Mouse (Mus musculus) NIH3T3 (cell line): ENCODE data around the gene Traf3.

Experiments
- DNase-seq: peaks from one replicate; pipeline ENCODE4 v3.0.0-alpha.2; 2012; ENCODE audit warnings: low read depth

Gene Traf3

GRCm38 (mm10) chr12:111263650-111264049 is 97.5 kb downstream of the Traf3 start:
- no peak for DNase-seq

DNA sequence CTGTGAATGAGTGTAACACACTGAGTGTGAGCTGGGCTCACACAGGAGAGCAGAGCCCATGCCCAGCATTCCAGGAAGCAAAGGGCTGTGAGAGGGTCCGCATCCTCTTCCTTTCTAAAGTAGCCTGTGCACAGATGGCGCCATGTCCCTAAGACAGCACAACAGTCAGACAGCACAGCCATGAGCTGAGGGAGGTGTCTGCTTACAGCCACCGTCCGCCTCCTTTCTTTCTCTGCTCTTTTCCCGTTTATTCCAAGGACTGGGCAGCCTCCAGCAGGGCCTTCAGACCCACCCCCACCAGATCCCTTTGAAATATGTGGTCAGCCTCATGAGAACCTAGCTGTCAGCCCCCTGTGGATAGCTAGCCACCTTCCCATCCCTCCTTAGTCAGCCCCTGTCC is 99.0 kb downstream of the Traf3 start:
- no peak for DNase-seq

DNA sequence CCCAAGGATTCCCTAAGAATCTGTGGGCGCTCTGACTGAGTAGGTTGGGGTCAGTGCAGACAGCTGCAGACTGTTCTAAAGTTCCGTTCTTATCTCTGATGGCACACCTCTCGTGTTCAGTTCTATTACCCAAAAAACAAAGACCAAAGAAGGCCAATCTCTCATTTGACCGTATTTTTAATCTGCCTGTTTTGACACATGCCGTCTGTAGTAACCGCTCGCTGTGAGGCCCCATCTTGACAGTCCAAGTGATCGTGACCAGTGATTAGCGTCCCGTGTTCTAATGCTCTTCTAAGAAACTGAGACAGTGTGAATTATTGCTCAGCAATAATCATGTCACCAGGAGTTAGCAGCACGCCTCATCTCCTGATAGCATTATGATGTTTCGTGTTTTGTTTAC is 100.4 kb downstream of the Traf3 start:
- no peak for DNase-seq

DNA sequence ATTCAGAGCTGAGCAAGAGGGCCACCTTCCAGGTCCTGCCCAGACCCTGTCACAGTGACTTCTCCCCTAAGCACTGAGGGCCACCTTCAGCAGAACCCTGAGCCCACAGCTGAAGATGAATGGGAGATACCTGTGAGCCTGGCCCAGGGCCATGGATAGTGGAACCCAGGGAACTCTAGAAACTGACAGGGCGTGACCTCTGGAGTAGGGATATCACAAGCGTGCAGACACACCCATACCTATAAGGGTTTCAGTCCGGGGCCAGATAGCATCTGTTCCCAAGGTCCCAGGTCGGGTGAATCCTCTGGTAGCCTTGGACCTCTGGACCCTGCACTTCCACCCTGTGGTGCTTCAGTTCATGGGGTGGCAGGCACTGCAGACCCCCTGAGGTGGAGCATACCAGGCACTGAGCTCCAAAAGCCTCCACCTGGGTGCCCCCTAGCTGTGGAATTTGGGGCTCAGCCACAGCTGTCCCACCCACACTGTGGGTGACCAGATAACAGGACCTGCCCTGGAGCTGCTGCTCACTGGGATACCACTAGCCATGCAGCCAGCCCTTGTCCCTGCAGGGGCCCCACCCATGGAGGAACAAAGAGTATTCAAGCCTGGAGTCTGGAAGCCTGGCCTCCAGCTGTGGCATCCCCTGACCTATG is 101.6 kb downstream of the Traf3 start:
- DNase-seq: no peak

- no peak for DNase-seq
Measured at GRCm38 (mm10) chr12:111270629-111271277, 104.6 kb downstream of the Traf3 start, which contains the start of gene Amn. Gene Amn, plus strand, starts transcription at chr12:111271095.

- DNase-seq: no peak
Measured at GRCm38 (mm10) chr12:111271406-111271805, 105.2 kb downstream of the Traf3 start.

DNA sequence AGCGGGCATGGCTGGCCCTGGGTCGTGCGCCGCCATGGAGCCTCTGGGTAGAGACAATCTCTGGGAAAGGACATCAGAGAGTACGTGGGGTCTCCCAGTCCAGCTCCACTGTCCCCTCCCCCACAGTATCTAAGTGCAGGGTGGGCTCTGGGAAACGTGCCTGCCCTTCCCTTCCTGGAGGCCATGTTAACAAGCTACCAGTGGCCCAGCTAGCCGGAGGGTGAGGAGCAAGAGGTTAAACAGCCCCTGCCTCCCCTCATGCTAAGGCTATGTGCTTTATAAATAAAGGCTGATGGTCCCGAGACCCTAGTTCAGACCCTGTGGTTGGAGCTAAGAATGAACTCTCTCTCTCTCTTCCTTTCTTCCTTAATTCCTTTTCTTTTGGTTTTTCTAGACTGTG is 105.8 kb downstream of the Traf3 start:
- DNase-seq: no peak

DNA sequence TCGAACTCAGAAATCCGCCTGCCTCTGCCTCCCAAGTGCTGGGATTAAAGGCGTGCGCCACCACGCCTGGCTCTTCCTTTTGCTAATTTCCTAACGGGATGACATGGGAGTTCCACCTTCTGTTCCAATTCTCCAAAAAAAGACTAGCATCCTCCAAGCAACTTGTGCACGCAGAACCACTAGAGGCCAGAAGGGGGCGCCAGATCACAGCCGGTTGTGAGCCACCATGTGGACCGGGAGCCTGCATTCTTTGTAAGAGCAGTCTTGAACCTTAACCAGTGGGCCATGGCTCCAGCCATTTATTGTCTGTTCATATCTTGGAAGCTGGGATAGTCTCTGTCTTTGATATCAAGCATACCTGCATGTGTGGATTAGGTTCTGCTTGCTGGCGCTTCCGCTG is 106.2 kb downstream of the Traf3 start:
- peak; percentile 87 for DNase-seq

GRCm38 (mm10) chr12:111274006-111274405 is 107.8 kb downstream of the Traf3 start:
- no peak for DNase-seq

GRCm38 (mm10) chr12:111274447-111275149 is 108.4 kb downstream of the Traf3 start:
- DNase-seq: no peak

DNA sequence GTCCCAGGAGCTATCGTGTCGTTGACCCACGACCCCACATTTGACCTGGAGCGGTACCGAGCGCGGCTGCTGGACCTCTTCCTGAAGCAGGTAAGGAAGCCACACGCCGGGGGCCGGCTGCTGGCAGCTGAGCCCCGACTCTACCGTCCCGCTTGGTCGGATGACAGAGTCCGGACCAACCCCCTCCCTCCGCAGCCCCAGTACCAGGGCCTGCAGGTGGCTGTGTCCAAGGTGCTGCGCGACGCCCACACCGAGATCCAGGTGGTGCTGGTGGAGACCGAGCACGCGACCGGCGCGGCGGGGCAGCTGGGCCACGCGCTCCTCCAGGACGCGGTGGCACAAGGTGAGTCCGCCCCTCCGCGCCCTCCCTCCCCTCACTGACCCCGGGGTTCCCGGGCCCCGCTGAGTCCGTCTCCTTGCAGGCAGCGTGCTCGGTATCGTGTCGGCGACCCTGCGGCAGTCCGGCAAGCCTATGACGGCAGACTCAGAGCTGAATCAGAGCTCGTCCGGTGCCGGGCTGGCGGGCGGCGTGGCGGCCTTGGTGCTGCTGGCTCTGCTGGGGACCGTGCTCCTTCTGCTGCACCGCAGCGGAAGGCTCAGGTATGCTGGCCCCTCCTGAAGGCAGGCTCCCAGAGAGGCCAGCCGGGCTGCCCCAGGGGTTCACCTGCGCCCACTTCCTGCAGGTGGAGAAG is 109.1 kb downstream of the Traf3 start:
- DNase-seq: no peak

GRCm38 (mm10) chr12:111276371-111276770 is 110.2 kb downstream of the Traf3 start:
- DNase-seq: no peak

DNA sequence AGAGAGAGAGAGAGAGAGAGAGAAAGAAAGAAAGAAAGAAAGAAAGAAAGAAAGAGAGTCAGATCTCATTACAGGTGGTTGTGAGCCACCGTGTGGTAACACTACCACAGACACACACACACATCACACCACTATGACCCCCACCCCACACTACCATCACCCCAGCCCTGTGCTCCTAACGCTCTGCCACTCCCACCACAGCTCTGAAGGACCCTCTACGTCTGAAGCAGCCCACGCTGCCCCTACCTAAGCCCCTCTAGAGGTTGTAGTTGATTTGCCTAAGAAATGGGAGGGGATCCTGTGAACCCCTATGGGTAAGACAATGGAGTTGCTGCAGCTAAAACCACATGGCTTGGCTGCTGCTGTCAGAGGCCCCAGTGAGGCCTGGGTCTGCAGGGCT is 117.4 kb downstream of the Traf3 start:
- no peak for DNase-seq

DNA sequence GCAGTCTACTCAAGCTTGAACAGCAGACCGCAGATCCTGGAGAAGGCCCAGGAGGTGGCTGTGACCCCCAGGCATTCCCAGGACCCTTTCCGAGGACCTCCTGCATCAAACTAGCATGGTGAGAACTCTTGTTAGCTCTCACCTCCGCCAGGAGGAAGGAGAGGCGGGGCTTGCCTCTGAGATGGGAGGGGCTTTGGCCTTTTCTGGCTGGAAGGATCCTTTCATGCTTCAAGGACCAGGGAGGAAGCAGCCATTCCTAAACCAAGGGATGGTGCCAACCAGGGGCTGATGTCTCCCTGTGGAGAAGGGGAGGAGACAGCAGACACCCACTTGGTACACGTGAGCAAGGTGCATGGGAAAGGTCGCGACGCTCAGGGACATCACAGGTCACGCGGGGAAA is 118.4 kb downstream of the Traf3 start:
- DNase-seq: no peak

GRCm38 (mm10) chr12:111293025-111293424 is 126.9 kb downstream of the Traf3 start:
- DNase-seq: no peak

- DNase-seq: no peak
Measured at GRCm38 (mm10) chr12:111301322-111302017, 135.3 kb downstream of the Traf3 start.

- DNase-seq: no peak
Measured at GRCm38 (mm10) chr12:111302018-111302345, 135.8 kb downstream of the Traf3 start.

DNA sequence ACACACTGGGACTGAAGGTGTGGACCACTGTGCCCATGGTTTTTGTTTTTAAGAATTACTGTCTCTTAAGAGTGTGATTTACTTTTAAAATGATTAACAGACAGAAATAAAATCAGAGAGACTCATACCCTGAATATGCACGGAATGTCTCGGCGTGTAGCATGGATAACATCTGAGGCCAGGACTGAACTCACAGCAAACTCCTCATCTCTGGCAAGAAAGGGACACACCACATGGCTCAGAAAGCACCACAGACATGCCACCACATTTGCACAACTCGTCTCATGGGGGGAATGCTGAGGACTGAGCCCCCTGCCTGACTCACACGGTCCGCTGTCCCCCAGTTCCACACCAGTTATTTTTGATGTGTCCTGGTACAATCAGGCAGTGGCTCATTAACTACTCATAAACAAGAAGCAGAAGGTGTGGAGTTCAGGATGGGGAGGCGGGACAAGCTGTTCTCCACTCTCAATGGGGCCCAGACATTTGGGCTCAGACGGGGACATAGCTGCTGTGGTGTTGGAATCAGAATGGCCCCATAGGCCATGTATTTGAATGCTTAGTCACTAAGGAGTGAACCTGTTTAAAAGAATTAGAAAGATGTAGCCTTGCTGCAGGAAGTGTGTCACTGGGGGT is 137.7 kb downstream of the Traf3 start:
- DNase-seq: peak; percentile 49

DNA sequence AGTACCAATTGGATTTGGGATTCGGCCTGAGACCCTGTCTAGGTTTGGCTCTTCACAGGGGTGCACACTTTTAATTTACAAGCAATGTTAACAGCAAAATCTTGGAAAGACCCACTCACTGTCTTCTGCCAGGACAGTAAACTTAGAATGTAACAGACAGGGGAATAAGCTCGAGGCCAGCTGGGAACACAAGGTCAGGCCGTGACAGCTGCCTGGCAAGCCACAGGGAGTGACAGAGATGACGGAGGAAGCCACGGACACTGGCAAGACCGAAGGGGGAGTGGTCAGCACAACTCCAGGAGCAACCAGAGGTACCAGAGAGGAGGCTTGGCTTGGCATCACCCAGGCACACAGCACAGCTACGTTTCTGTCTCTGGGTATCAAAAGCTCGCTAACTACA is 140.7 kb downstream of the Traf3 start:
- DNase-seq: no peak

- DNase-seq: no peak
Measured at GRCm38 (mm10) chr12:111309256-111309655, 143.1 kb downstream of the Traf3 start.

DNA sequence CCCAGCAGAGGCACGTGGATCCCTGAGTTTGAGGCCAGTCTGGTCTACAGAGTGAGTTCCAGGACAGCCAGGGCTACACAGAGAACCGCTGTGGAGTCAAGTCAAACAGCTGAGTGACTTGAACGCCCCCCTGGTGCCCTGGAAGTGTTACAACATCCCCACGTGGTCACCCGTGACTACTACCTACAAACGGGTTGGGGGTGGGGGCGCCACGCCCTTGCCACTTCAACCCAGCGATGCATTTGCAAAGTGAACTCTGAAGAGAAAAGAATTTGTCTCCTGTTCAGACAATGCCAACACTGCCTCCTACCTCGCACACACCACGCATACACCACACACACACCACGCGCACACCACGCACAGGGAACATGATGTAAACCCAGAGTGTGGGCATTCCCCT is 143.8 kb downstream of the Traf3 start:
- no peak for DNase-seq

- DNase-seq: no peak
Measured at GRCm38 (mm10) chr12:111311775-111312174, 145.6 kb downstream of the Traf3 start.
